Mouse (Mus musculus) heart, postnatal 0 days (tissue): ENCODE results near the gene Nipa2.

ENCODE experiments used
- CTCF ChIP-seq: IDR thresholded peaks from 2 replicates; pipeline ENCODE4 v1.5.1; 2016; ENCODE audit warnings: antibody characterized with exemption, control low read depth, low read depth
- EP300 ChIP-seq: IDR thresholded peaks from 2 replicates; pipeline ENCODE4 v1.6.1; 2016; ENCODE audit warnings: antibody characterized with exemption, low read depth

DNA sequence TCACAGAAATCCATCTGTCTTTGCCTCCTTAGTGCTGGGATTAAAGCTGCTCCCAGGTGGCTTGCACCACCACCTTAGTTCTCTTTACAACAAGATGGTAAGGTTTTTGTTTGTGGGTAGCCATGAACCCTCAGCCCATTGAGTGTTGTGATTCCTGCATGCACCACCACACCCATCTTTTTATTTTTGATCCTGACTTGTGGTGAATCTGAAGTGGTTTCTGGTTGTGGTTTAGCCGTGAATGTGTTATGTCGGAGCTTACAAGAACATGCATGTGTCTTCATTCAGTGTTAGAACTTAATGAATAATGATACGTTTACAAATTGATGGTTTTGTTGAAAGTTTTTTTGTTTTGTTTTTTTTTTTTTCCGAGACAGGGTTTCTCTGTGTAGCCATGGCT lies 72.3 kb downstream of the Nipa2 start:
- TF ChIP-seq CTCF (no peak), EP300 (no peak)
